Mouse (Mus musculus) MEL (cell line): ENCODE measurements around the gene Slc36a4.

ENCODE experiments used
- CHD2 ChIP-seq: IDR thresholded peaks from 2 replicates; pipeline ENCODE4 v1.6.1; 2011; ENCODE audit warnings: low read length, improper control_type of control experiment
- CTCF ChIP-seq, 3 experiments: IDR thresholded peaks in 2 of 3; conservative IDR thresholded peaks in 1 of 3; 2 replicates each; pipeline ENCODE4 v1.5.1; 2011 to 2012; ENCODE audit warnings: low read length in 3 of 3, low read depth in 2 of 3, mild to moderate bottlenecking in 2 of 3, improper control_type of control experiment in 1 of 3, inconsistent platforms in 1 of 3, mixed read lengths in 1 of 3, moderate library complexity in 1 of 3; ENCODE audit not compliant: control insufficient read depth in 1 of 3, insufficient read depth in 1 of 3, poor library complexity in 1 of 3, severe bottlenecking in 1 of 3
- EP300 ChIP-seq, 2 experiments: IDR thresholded peaks; 2 replicates each; pipeline ENCODE4 v1.6.1; 2011; ENCODE audit warnings: improper control_type of control experiment in 2 of 2, low read length in 2 of 2, low read depth in 1 of 2, mild to moderate bottlenecking in 1 of 2
- GABPA ChIP-seq: IDR thresholded peaks from 2 replicates; pipeline ENCODE4 v1.6.1; 2012; ENCODE audit warnings: low read depth, mild to moderate bottlenecking, inconsistent platforms, low read length, improper control_type of control experiment, moderate library complexity
- HCFC1 ChIP-seq: IDR thresholded peaks from 2 replicates; pipeline ENCODE4 v1.6.1; 2012; ENCODE audit warnings: low read depth, mild to moderate bottlenecking, inconsistent platforms, low read length, improper control_type of control experiment, moderate library complexity
- MYB ChIP-seq: IDR thresholded peaks from 2 replicates; pipeline ENCODE4 v1.6.1; 2011; ENCODE audit warnings: mild to moderate bottlenecking, low read depth, low read length, improper control_type of control experiment
- POLR2A ChIP-seq, 2 experiments: IDR thresholded peaks; 2 replicates each; pipeline ENCODE4 v1.6.1; 2011 to 2012; ENCODE audit warnings: low read length in 2 of 2, mild to moderate bottlenecking in 2 of 2, control low read depth in 1 of 2, improper control_type of control experiment in 1 of 2, low read depth in 1 of 2, moderate library complexity in 1 of 2; ENCODE audit not compliant: control insufficient read depth in 1 of 2, insufficient read depth in 1 of 2, poor library complexity in 1 of 2
- RCOR1 ChIP-seq: IDR thresholded peaks from 2 replicates; pipeline ENCODE4 v1.6.1; 2012; ENCODE audit warnings: low read depth, mild to moderate bottlenecking, inconsistent platforms, low read length, improper control_type of control experiment
- UBTF ChIP-seq: IDR thresholded peaks from 2 replicates; pipeline ENCODE4 v1.6.1; 2012; ENCODE audit warnings: low read depth, mild to moderate bottlenecking, inconsistent platforms, low read length, improper control_type of control experiment, moderate library complexity, borderline replicate concordance; ENCODE audit not compliant: insufficient read depth
- USF2 ChIP-seq, 2 experiments: IDR thresholded peaks; 2 replicates each; pipeline ENCODE4 v1.6.1; 2011 to 2012; ENCODE audit warnings: improper control_type of control experiment in 2 of 2, low read length in 2 of 2, borderline replicate concordance in 1 of 2, inconsistent platforms in 1 of 2, low read depth in 1 of 2, mild to moderate bottlenecking in 1 of 2; ENCODE audit not compliant: insufficient read depth in 1 of 2

- TF ChIP-seq GABPA (no peak), POLR2A (IDR thresholded peaks at IDR 0.05; ENCODE audit: control insufficient read depth in 1 of 2, insufficient read depth in 1 of 2, low read depth in 1 of 2, low read length in 2 of 2, poor library complexity in 1 of 2) (no peak), CTCF (IDR thresholded peaks at IDR 0.05 in 2 of 3, conservative IDR thresholded peaks at IDR 0.05 in 1 of 3; ENCODE audit: control insufficient read depth in 1 of 3, insufficient read depth in 1 of 3, low read depth in 2 of 3, low read length in 3 of 3, poor library complexity in 1 of 3, severe bottlenecking in 1 of 3) (no peak), CHD2 (no peak), RCOR1 (no peak), UBTF (no peak), EP300 (IDR thresholded peaks at IDR 0.05; ENCODE audit: low read depth in 1 of 2, low read length in 2 of 2) (no peak), MYB (no peak), USF2 (IDR thresholded peaks at IDR 0.05; ENCODE audit: borderline replicate concordance in 1 of 2, insufficient read depth in 1 of 2, low read depth in 1 of 2, low read length in 2 of 2) (no peak), HCFC1 (no peak)
Measured at GRCm38 (mm10) chr9:15664606-15665005, 44.9 kb upstream of the Slc36a4 start.
